Mouse (Mus musculus) adrenal gland, postnatal 4 days (tissue): ENCODE results near the gene Frmd8. TPM values are rescaled to one million over a fixed set of nuclear protein-coding genes. Genes with fewer than 3 reads are reported as not detected.

Experiments used
- DNase-seq, 2 experiments: peaks; one replicate each; pipeline ENCODE4 v3.0.0; 2021 to 2022; ENCODE audit warnings: low spot score in 2 of 2, mixed read lengths in 2 of 2
- long read RNA-seq, 2 experiments: library from polyadenylated mRNA; stranded (forward); transcript quantifications; one replicate each; pipeline ENCODE4 v2.0.0; 2021
- total RNA-seq, 2 experiments: library from RNA; stranded (reverse); gene quantifications; 2 replicates each; pipeline ENCODE4 v1.2.3; 2021

The Frmd8 gene
- 10 to 100 TPM; 42.4 to 45.9 TPM for total RNA-seq
- long read RNA-seq, experiment 1, full-length matches to known transcripts, result 53 of 83 reads
- long read RNA-seq, experiment 1, partial matches to known transcripts, result 7 of 83 reads
- long read RNA-seq, experiment 1, other reads (novel, unspliced or antisense), result 23 of 83 reads
- long read RNA-seq, experiment 2, full-length matches to known transcripts, result 93 of 150 reads
- long read RNA-seq, experiment 2, partial matches to known transcripts, result 17 of 150 reads
- long read RNA-seq, experiment 2, other reads (novel, unspliced or antisense), result 40 of 150 reads

GRCm38 (mm10) chr19:5874969-5875480, at the start of gene Frmd8:
Gene Frmd8, minus strand, starts transcription at chr19:5875274.
- peak; percentile 74 to 80 for DNase-seq

- peak; percentile 86 to 90 for DNase-seq
Measured at GRCm38 (mm10) chr19:5924713-5925093, 49.6 kb upstream of the Frmd8 start, which contains the start of gene Cdc42ep2. Gene Cdc42ep2, minus strand, starts transcription at chr19:5924816.

GRCm38 (mm10) chr19:5923990-5924712, 49.1 kb upstream of the Frmd8 start:
- peak; percentile 62 to 86 for DNase-seq

- no peak for DNase-seq
Measured at GRCm38 (mm10) chr19:5922963-5923362, 47.9 kb upstream of the Frmd8 start.

- DNase-seq, result no peak
Measured at GRCm38 (mm10) chr19:5922119-5922942, 47.3 kb upstream of the Frmd8 start.

GRCm38 (mm10) chr19:5921715-5922114, 46.6 kb upstream of the Frmd8 start:
- no peak for DNase-seq

- DNase-seq, result no peak
Measured at GRCm38 (mm10) chr19:5913007-5913719, 38.1 kb upstream of the Frmd8 start, which contains the start of gene Dpf2. Gene Dpf2, minus strand, starts transcription at chr19:5913010.

- DNase-seq, result peak; percentile 97 to 99
Measured at GRCm38 (mm10) chr19:5912103-5913006, 37.3 kb upstream of the Frmd8 start.

GRCm38 (mm10) chr19:5911430-5912102, 36.5 kb upstream of the Frmd8 start:
- DNase-seq, result no peak

- DNase-seq, result no peak
Measured at GRCm38 (mm10) chr19:5910221-5910620, 35.1 kb upstream of the Frmd8 start.

GRCm38 (mm10) chr19:5907275-5907674, 32.2 kb upstream of the Frmd8 start:
- no peak for DNase-seq

- peak; percentile 78 to 91 for DNase-seq
Measured at GRCm38 (mm10) chr19:5894002-5894678, 19.1 kb upstream of the Frmd8 start, which contains the start of gene Tigd3. Gene Tigd3, minus strand, starts transcription at chr19:5894149.

GRCm38 (mm10) chr19:5893282-5894001, 18.4 kb upstream of the Frmd8 start:
- no peak for DNase-seq

GRCm38 (mm10) chr19:5892735-5893134, 17.7 kb upstream of the Frmd8 start:
- DNase-seq, result no peak

- DNase-seq, result no peak
Measured at GRCm38 (mm10) chr19:5892262-5892661, 17.2 kb upstream of the Frmd8 start.

- DNase-seq, result no peak
Measured at GRCm38 (mm10) chr19:5891521-5892258, 16.6 kb upstream of the Frmd8 start.

- DNase-seq, result no peak
Measured at GRCm38 (mm10) chr19:5889211-5889610, 14.1 kb upstream of the Frmd8 start.
